Mouse (Mus musculus): ENCODE measurements at regions not wholly inside any gene's neighbourhood (a gene's known extent, or its start where the extent isn't known, plus 50 kb on each side); places are given as distances from the start of the nearest gene placed in this dataset.

DNA sequence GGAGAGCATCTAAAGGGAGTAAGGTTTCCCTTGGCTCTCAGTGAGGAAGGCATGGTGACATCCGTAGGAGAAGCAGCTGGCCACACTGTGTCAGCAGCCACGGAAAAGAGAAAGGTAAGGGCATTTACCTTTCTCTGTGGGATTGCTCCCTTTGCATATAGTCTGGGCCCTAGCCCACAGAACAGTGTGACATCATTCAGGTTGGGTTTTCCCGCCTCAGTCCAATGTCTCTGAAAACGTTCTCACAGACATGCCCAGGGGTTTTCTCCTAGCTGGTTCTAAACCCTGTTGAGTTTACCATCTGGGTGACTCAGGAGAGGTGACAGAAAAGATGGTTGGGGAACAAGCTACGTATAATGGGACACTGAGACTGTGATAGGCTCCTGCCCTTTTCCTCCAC is 55.9 kb upstream of the Mylip start:
- TF ChIP-seq EP300 (IDR thresholded peaks at IDR 0.05; ENCODE audit: low read depth) (no peak), CTCF (IDR thresholded peaks at IDR 0.05; ENCODE audit: low read depth) (no peak)

All from heart, postnatal 0 days (tissue).